In genomic region chr13:103806210-103806851, GRCm38 (mm10) we compare ENCODE assay signal across 8 mouse cellular contexts. TPM values are rescaled to one million over a fixed set of nuclear protein-coding genes. Genes with fewer than 3 reads are reported as not detected.
DNase-seq lines count a peak whose midpoint lies in the region; ATAC-seq lines count a peak whose summit lies in the region.

No protein-coding gene starts in this region.

- peak; percentile 28 for DNase-seq in gastrocnemius, postnatal 25 days
- DNase-seq in gastrocnemius, postnatal 14 days: no peak
- DNase-seq in layer of hippocampus, postnatal 14 days (ENCODE audit: low spot score in 2 of 2): peak; percentile 40 to 78
- peak; percentile 72 for DNase-seq in right cerebral cortex, adult 18-20 months
- DNase-seq in kidney, adult 8-10 months: no peak
- no peak for DNase-seq in adrenal gland, postnatal 14 days

- no peaks in the 10 kb centered on the region for H3K36me3 ChIP-seq in forebrain, embryonic 13.5 days (ENCODE audit: poor library complexity, severe bottlenecking)
- 0 out of 2 replicates have a peak, but pooled peaks cover 2% of the 10 kb centered on the region for H3K36me3 ChIP-seq in intestine, embryonic 15.5 days

- 10% methylated on average over 6 of the region's 6 CpGs for WGBS in forebrain, embryonic 13.5 days
- WGBS in intestine, embryonic 15.5 days: 62% methylated on average over 6 of the region's 6 CpGs

- no peaks in the 10 kb centered on the region for H3K27me3 ChIP-seq in forebrain, embryonic 13.5 days
- no peaks in the 10 kb centered on the region for H3K27me3 ChIP-seq in intestine, embryonic 15.5 days (replicated peaks)

- peak overlapping the region; percentile 87 for H3K27ac ChIP-seq in forebrain, embryonic 13.5 days
- H3K27ac ChIP-seq in intestine, embryonic 15.5 days: no peak overlapping the region

- no peaks in the 10 kb centered on the region for H3K9me3 ChIP-seq in forebrain, embryonic 13.5 days (replicated peaks)
- no peaks in the 10 kb centered on the region for H3K9me3 ChIP-seq in intestine, embryonic 15.5 days

- intact Hi-C loops in gastrocnemius, postnatal 14 days (cut with DNase I; ENCODE audit: low total_unique reads): no loop called here

- H3K4me2 ChIP-seq in forebrain, embryonic 13.5 days: peak overlapping the region; percentile 28; the same call in 1 of the 2 replicates
- no peak overlapping the region for H3K4me2 ChIP-seq in intestine, embryonic 15.5 days (replicated peaks)

- peak; percentile 97 for ATAC-seq in forebrain, embryonic 13.5 days
- ATAC-seq in intestine, embryonic 15.5 days: no peak

- H3K4me3 ChIP-seq in forebrain, embryonic 13.5 days: no peak overlapping the region
- H3K4me3 ChIP-seq in intestine, embryonic 15.5 days (replicated peaks): no peak overlapping the region

- peaks cover 21% of the 10 kb centered on the region for H3K4me1 ChIP-seq in forebrain, embryonic 13.5 days
- no peaks in the 10 kb centered on the region; the same call in 1 of the 2 replicates for H3K4me1 ChIP-seq in intestine, embryonic 15.5 days (replicated peaks)

- no peak overlapping the region for H3K9ac ChIP-seq in forebrain, embryonic 13.5 days
- H3K9ac ChIP-seq in intestine, embryonic 15.5 days: no peak overlapping the region

RNA-seq across cellular contexts. Expression of gene Srek1, which starts 31.9 kb away (rescaled TPM):
- 10 to 100 TPM; 18.3 to 19.2 TPM for total RNA-seq in gastrocnemius, postnatal 25 days (2021)
- total RNA-seq in gastrocnemius, postnatal 14 days (2021): 10 to 100 TPM; 17.8 to 25.0 TPM
- 98.3 and 105 TPM in 2 replicates for polyA plus RNA-seq in forebrain, embryonic 13.5 days (2015; fragmentation: Nextera tagmentation; extraction: Ambion mirVana)
- total RNA-seq in layer of hippocampus, postnatal 14 days (2021): 10 to 100 TPM; 78.8 to 99.9 TPM
- total RNA-seq in adrenal gland, postnatal 14 days (2021): 62.1 and 77.2 TPM in 2 replicates
- 56.6 and 74.2 TPM in 2 replicates for polyA plus RNA-seq in intestine, embryonic 15.5 days (2015; fragmentation: Nextera tagmentation; extraction: Ambion mirVana)

Comparison
In these comparisons a context has a peak if more than half of its experiments do, and no peak if none do; other contexts are left out.
1. DNase-seq: peak in gastrocnemius, postnatal 25 days (single experiment), layer of hippocampus, postnatal 14 days (2 of 2) and right cerebral cortex, adult 18-20 months (single experiment); none in gastrocnemius, postnatal 14 days (single experiment), kidney, adult 8-10 months (0 of 2) and adrenal gland, postnatal 14 days (single experiment).